Mouse (Mus musculus): ENCODE measurements around the gene Cd93.

The Cd93 gene

DNA sequence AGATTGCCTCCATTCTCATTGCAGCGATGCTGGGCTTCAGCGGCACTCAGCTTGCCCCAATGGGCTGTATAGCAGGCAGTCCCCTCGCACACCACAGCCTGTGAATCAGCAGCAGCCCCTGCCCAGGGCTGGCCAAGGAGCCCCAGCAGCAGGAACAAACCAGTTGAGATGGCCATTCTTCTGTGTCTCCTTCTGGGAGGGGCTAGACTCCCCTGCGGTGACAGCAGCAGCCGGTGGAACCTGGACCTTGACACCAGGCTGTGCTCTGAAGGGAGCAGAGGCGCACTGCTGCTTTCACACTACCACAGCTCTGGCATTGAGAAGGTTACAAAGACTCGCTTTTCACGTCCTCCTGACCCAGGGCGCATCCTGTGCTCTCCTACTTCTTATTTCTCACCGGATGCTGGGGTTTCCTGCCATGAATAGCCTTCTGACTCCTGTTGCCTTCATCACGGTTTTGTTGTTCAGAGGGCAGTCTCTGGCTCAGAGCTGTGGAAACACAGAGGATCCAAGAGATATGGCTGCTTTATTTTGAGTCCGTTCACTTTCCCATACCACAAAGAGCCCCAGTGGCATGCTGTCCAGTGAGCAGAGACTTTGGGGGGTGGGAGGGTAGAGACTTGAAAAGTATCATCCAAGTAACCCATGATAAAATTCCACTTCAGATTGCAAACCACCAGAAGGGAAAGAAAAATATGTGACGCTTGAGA lies at the start of gene Cd93:
Gene Cd93, minus strand, starts transcription at position 315 of the 710 bp plus-strand sequence.
- peak; percentile 32 to 42 for DNase-seq

GRCm38 (mm10) chr2:148492108-148492507 lies 48.7 kb upstream of the Cd93 start:
- no peak for DNase-seq

DNA sequence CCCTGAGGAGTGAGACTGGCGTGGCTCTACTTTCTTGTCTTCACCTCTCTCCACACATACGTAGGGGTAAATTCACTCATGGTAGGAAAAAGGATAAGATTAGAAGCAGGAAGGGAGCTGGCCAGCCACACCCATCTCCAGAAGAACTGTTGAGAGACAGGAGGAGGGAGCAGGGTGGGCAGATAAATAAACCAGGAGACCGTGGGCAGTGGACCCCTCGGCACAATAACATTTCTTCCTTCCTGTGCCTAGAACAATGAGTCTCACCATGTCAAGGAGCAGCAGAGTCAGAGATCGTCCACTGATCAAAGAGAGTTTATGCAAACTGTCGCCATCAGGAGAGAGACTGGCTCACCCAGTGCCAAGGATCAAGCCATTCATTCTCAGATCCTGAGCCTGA lies 46.8 kb upstream of the Cd93 start:
- DNase-seq = no peak

GRCm38 (mm10) chr2:148488885-148489284 lies 45.5 kb upstream of the Cd93 start:
- DNase-seq = no peak

- DNase-seq = no peak
Observed at GRCm38 (mm10) chr2:148485576-148485975, 42.2 kb upstream of the Cd93 start.

- DNase-seq = no peak
Observed at GRCm38 (mm10) chr2:148480376-148480775, 37.0 kb upstream of the Cd93 start.

DNA sequence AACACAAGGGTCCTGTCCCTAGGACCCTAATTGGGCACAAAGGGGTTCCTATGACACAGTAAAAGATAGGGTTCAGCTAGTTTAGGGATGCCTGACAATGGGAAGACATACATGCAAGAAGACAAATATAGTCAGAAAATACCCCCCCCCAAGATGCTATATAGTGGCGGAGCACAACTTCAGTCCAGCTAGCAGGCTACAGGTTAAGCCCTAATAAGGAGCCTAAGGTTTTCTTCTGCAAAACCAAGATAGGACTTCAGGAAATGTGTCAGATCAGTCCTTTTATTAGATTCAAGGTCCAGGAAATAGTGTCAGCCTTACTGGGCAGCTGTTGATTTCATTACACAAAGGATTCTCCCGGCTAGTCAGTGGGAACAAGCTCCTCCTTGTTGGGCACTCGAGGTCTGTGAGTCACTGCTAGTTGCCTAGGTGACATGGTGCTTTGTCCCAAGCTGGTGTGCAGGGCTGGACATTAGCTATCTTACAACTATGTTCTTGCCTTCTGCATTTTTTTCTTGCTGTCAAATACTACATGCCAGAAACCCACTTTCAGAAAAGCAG lies 34.9 kb upstream of the Cd93 start:
- no peak for DNase-seq

DNA sequence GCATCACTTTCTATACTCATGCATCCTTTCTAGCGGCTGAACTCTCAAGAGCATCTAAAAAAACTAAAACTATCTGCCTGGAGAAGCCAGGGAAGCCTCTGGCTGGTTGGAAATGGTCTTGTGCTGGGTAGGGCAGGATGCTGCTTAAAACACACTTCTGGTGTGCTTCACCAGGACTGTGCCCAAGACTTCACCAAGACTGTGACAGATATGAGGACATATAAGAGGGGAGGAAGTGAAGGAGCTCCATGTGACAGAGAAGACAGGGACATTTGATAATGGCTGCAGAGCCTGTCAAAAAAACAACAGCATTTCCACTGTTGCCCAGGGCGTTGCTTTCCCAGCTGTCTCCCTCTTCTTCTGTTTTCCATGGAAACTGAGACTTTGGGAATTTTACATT lies 34.0 kb upstream of the Cd93 start:
- no peak for DNase-seq

- no peak for DNase-seq
Observed at GRCm38 (mm10) chr2:148476576-148476975, 33.2 kb upstream of the Cd93 start.

GRCm38 (mm10) chr2:148475879-148476495 lies 32.6 kb upstream of the Cd93 start:
- no peak for DNase-seq

- DNase-seq = no peak
Observed at GRCm38 (mm10) chr2:148469341-148470238, 26.2 kb upstream of the Cd93 start.

- DNase-seq = no peak
Observed at GRCm38 (mm10) chr2:148467921-148468440, 24.6 kb upstream of the Cd93 start.

GRCm38 (mm10) chr2:148455341-148455740 lies 12.0 kb upstream of the Cd93 start:
- no peak for DNase-seq

- no peak for DNase-seq
Observed at GRCm38 (mm10) chr2:148454014-148454542, 10.7 kb upstream of the Cd93 start.

GRCm38 (mm10) chr2:148453061-148453460 lies 9.7 kb upstream of the Cd93 start:
- DNase-seq = no peak

GRCm38 (mm10) chr2:148451498-148451897 lies 8.1 kb upstream of the Cd93 start:
- no peak for DNase-seq

- no peak for DNase-seq
Observed at GRCm38 (mm10) chr2:148450616-148451015, 7.3 kb upstream of the Cd93 start.

- no peak for DNase-seq
Observed at GRCm38 (mm10) chr2:148449659-148450058, 6.3 kb upstream of the Cd93 start.

- no peak for DNase-seq
Observed at GRCm38 (mm10) chr2:148446446-148446845, 3.1 kb upstream of the Cd93 start.

DNA sequence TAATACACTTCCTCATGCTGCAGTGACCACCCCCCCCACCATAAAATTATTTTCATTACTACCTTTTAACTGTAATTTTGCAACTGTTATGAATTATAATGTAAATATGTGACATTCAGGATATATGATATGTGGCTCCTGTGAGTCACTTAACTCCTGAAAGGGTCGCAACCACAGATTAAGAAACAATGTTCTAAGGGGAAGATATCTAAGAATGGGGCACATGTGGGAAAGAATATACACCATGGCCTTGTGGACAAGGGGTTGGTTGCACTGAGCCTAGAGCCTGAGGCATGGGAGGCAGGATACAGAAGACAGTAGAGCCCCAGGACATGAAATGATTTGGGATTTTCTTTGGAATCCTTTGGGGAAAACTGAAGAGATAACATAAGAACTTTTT lies 2.3 kb upstream of the Cd93 start:
- DNase-seq = no peak

- no peak for DNase-seq
Observed at GRCm38 (mm10) chr2:148444472-148444871, 1.1 kb upstream of the Cd93 start.

GRCm38 (mm10) chr2:148442710-148443109 lies 653 bp downstream of the Cd93 start:
- DNase-seq = peak in 1 of 2 experiments; percentile 4

- peak in 1 of 2 experiments; percentile 7 for DNase-seq
Observed at GRCm38 (mm10) chr2:148442172-148442571, 1.2 kb downstream of the Cd93 start.
